Mouse (Mus musculus): ENCODE measurements around the gene Stmn3. TPM values are rescaled to one million over a fixed set of nuclear protein-coding genes. Genes with fewer than 3 reads are reported as not detected.

The Stmn3 gene
- not detected for total RNA-seq (2023)

GRCm38 (mm10) chr2:181314080-181314810 lies at the start of gene Stmn3:
Gene Stmn3, minus strand, starts transcription at chr2:181314500.

GRCm38 (mm10) chr2:181319248-181320102 lies 5.2 kb upstream of the Stmn3 start, which contains the start of gene Rtel1:
Gene Rtel1, plus strand, starts transcription at chr2:181319739.

GRCm38 (mm10) chr2:181287958-181288350 lies 26.3 kb downstream of the Stmn3 start, which contains the start of gene Gmeb2:
Gene Gmeb2, minus strand, starts transcription at chr2:181288035.

Other genes with a start within 250 kb of the Stmn3 start
- not detected for gene Kcnq2, start 179.2 kb downstream of the Stmn3 start, total RNA-seq (2023)
- gene Eef1a2, start 157.5 kb downstream of the Stmn3 start, total RNA-seq (2023) = not detected
- gene Ppdpf, start 127.3 kb downstream of the Stmn3 start, total RNA-seq (2023) = 10 to 100 TPM; 61.3 to 68.4 TPM
- under 1 TPM in 1 of 2 experiments, not detected in 1; 0.34 TPM for gene Ptk6, start 111.7 kb downstream of the Stmn3 start, total RNA-seq (2023)
- gene Srms, start 101.3 kb downstream of the Stmn3 start, total RNA-seq (2023) = not detected
- gene Fndc11, start 94.5 kb downstream of the Stmn3 start, total RNA-seq (2023) = not detected
- 10 to 100 TPM; 57.6 to 57.7 TPM for gene Helz2, start 72.5 kb downstream of the Stmn3 start, total RNA-seq (2023)
- 10 to 100 TPM; 26.5 to 28.5 TPM for gene Gmeb2, start 26.5 kb downstream of the Stmn3 start, total RNA-seq (2023)
- gene Rtel1, start 5.2 kb upstream of the Stmn3 start, total RNA-seq (2023) = 10 to 100 TPM; 24.7 to 26.6 TPM
- gene Zgpat, start 50.4 kb upstream of the Stmn3 start, total RNA-seq (2023) = 10 to 100 TPM; 39.2 to 39.5 TPM
- gene Arfrp1, start 50.9 kb upstream of the Stmn3 start, total RNA-seq (2023) = 10 to 100 TPM; 54.3 to 60.9 TPM
- 10 to 100 TPM; 23.7 to 30.1 TPM for gene Lime1, start 65.6 kb upstream of the Stmn3 start, total RNA-seq (2023)
- gene Zbtb46, start 144.9 kb upstream of the Stmn3 start, total RNA-seq (2023) = 1 to 10 TPM; 6.2 to 8.5 TPM
- not detected for gene Abhd16b, start 178.7 kb upstream of the Stmn3 start, total RNA-seq (2023)
- 10 to 100 TPM; 77.9 to 80.4 TPM for gene Tpd52l2, start 182.6 kb upstream of the Stmn3 start, total RNA-seq (2023)
- gene Dnajc5, start 206.0 kb upstream of the Stmn3 start, total RNA-seq (2023) = 10 to 100 TPM; 93.9 to 98.2 TPM